Mouse (Mus musculus) left cerebral cortex, adult 2 months (tissue): ENCODE measurements around the gene Ccnb1ip1. TPM values are rescaled to one million over a fixed set of nuclear protein-coding genes. Genes with fewer than 3 reads are reported as not detected.

Experiments used
- DNase-seq, 2 experiments: peaks; one replicate each; pipeline ENCODE4 v3.0.0; 2021 to 2022; ENCODE audit warnings: low spot score in 2 of 2, mixed read lengths in 1 of 2; ENCODE audit errors: extremely low spot score in 1 of 2
- H3K27ac ChIP-seq: fragments of 200-600 bp; 2 replicates; pipeline ENCODE4 v1.8.1; 2022
- H3K4me3 ChIP-seq: fragments of 200-600 bp; 2 replicates; pipeline ENCODE4 v1.8.1; 2022
- CTCF ChIP-seq: fragments of 200-600 bp; IDR thresholded peaks from 2 replicates; pipeline ENCODE4 v1.8.1; 2022; ENCODE audit warnings: antibody characterized with exemption, mild to moderate bottlenecking, moderate library complexity
- intact Hi-C: fragments of 180-260 bp; cut with DNase I; formaldehyde crosslinking; loops from one replicate; pipeline ENCODE4 v1.15.1; 2025
- total RNA-seq, 2 experiments: library from RNA; stranded (reverse); gene quantifications; 2 replicates each; pipeline ENCODE4 v1.2.3; 2021

Ccnb1ip1 gene
- total RNA-seq, 2 experiments from 2014 or later = not detected

- DNase-seq = no peak
- TF ChIP-seq CTCF = no peak
- Histone ChIP-seq H3K27ac (no peak overlapping the region), H3K4me3 (no peak overlapping the region)
- intact Hi-C loops = no loop called here
Observed at GRCm38 (mm10) chr14:50802441-50802840, 5.1 kb downstream of the Ccnb1ip1 start.

- peak; percentile 84 for TF ChIP-seq CTCF
- Histone ChIP-seq H3K4me3 (no peak overlapping the region), H3K27ac (no peak overlapping the region)
- intact Hi-C loops = loop anchor here (1.0 to 2.0 kb wide), 2 partner anchors 264 to 299 kb away; no protein-coding TSS in a partner anchor
- DNase-seq = peak in 1 of 2 experiments; percentile 29
Observed at GRCm38 (mm10) chr14:50799502-50800259, 7.9 kb downstream of the Ccnb1ip1 start.

- intact Hi-C loops = no loop called here
- Histone ChIP-seq H3K27ac (no peak overlapping the region), H3K4me3 (no peak overlapping the region)
- TF ChIP-seq CTCF = peak; percentile 22
- DNase-seq = no peak
Observed at GRCm38 (mm10) chr14:50798512-50798911, 9.0 kb downstream of the Ccnb1ip1 start.

- intact Hi-C loops = no loop called here
- Histone ChIP-seq H3K4me3 (no peak overlapping the region), H3K27ac (no peak overlapping the region)
- no peak for DNase-seq
- TF ChIP-seq CTCF = no peak
Observed at GRCm38 (mm10) chr14:50796464-50796863, 11.1 kb downstream of the Ccnb1ip1 start.

GRCm38 (mm10) chr14:50795965-50796364 lies 11.6 kb downstream of the Ccnb1ip1 start:
- no peak for TF ChIP-seq CTCF
- no peak overlapping the region for H3K4me3 ChIP-seq
- intact Hi-C loops = no loop called here
- DNase-seq = no peak
- H3K27ac ChIP-seq = no peak overlapping the region

GRCm38 (mm10) chr14:50795261-50795935 lies 12.1 kb downstream of the Ccnb1ip1 start:
- no peak for DNase-seq
- H3K4me3 ChIP-seq = no peak overlapping the region
- no peak for TF ChIP-seq CTCF
- no peak overlapping the region for H3K27ac ChIP-seq
- intact Hi-C loops = no loop called here

GRCm38 (mm10) chr14:50788157-50788556 lies 19.4 kb downstream of the Ccnb1ip1 start:
- Histone ChIP-seq H3K27ac (no peak overlapping the region), H3K4me3 (no peak overlapping the region)
- DNase-seq = no peak
- peak; percentile 37 for TF ChIP-seq CTCF
- intact Hi-C loops = loop anchor here (5.0 to 10.0 kb wide), 2 partner anchors 726 to 923 kb away; no protein-coding TSS in a partner anchor

- TF ChIP-seq CTCF = peak; percentile 98
- intact Hi-C loops = loop anchor here (1.0 to 10.0 kb wide), 3 partner anchors 22 to 920 kb away; partner anchors contain the start of genes Ccnb1ip1 and Parp2
- peak; percentile 87 to 93 for DNase-seq
- peak within 1 kb of the TSS; percentile 71 for H3K4me3 ChIP-seq
- H3K27ac ChIP-seq = peak within 1 kb of the TSS; percentile 81
Observed at GRCm38 (mm10) chr14:50785251-50785637, 22.3 kb downstream of the Ccnb1ip1 start, which contains the start of gene Ttc5. TSS of gene Ttc5 (minus strand) at chr14:50785519.

GRCm38 (mm10) chr14:50784391-50785250 lies 22.9 kb downstream of the Ccnb1ip1 start:
- intact Hi-C loops = loop anchor here (1.0 to 10.0 kb wide), 4 partner anchors 23 to 920 kb away; partner anchors contain the start of genes Ccnb1ip1 and Parp2
- Histone ChIP-seq H3K27ac (peak overlapping the region; percentile 81), H3K4me3 (peak overlapping the region; percentile 71)
- DNase-seq = no peak
- no peak for TF ChIP-seq CTCF

GRCm38 (mm10) chr14:50782166-50782565 lies 25.4 kb downstream of the Ccnb1ip1 start:
- no peak overlapping the region for H3K27ac ChIP-seq
- intact Hi-C loops = loop anchor here (5.0 to 10.0 kb wide), 2 partner anchors 600 to 917 kb away; no protein-coding TSS in a partner anchor
- no peak for TF ChIP-seq CTCF
- no peak overlapping the region for H3K4me3 ChIP-seq
- DNase-seq = no peak

- intact Hi-C loops = no loop called here
- Histone ChIP-seq H3K27ac (no peak overlapping the region), H3K4me3 (no peak overlapping the region)
- peak; percentile 54 for TF ChIP-seq CTCF
- no peak for DNase-seq
Observed at GRCm38 (mm10) chr14:50771342-50771741, 36.2 kb downstream of the Ccnb1ip1 start.
